Mouse (Mus musculus) heart, adult 9 months (tissue): ENCODE measurements at regions not wholly inside any gene's neighbourhood (a gene's known extent, or its start where the extent isn't known, plus 50 kb on each side); places are given as distances from the start of the nearest gene placed in this dataset.

ENCODE experiments used
- DNase-seq, 2 experiments: peaks; one replicate each; pipeline ENCODE4 v3.0.0; 2022; ENCODE audit warnings: low spot score in 2 of 2

DNA sequence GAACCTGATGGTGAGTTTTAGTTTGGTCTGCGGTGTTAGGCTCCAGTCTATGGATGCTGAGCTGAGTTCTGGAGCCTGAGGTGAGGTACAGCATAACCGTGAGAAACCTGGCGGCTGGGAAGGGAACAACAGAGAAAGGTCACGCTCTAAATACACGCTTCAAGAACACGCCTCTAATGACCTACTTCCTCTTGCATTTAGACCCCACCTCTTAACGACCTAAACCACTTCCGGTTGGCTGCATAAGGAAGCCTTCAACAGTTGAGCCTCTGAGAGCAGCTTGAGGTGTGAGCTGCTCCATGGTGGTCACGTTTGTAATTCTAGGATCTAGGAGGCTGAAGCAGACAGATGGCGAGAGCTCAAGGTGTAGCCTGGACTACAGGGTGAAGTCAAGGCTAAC lies 175.8 kb downstream of the Zfp365 start:
- no peak for DNase-seq

DNA sequence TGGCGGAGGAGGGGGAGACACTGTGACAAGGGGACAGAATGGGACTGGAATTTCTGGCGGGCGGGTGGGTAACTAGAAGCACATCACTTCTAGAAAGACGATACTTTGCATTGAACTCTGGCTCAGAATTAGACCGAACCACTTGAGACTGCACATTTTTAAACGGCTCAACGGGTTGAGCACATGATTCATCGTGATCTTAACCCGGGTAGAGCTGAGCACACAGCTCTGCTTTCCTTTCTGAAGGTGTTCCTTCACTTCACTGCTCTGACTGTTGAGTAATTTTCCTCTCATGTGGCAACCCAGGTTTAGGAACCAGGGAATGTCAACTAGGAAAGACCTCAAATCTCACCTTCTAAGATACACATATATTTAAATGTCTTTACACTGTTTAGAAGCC lies 180.9 kb downstream of the Zfp365 start:
- no peak for DNase-seq

DNA sequence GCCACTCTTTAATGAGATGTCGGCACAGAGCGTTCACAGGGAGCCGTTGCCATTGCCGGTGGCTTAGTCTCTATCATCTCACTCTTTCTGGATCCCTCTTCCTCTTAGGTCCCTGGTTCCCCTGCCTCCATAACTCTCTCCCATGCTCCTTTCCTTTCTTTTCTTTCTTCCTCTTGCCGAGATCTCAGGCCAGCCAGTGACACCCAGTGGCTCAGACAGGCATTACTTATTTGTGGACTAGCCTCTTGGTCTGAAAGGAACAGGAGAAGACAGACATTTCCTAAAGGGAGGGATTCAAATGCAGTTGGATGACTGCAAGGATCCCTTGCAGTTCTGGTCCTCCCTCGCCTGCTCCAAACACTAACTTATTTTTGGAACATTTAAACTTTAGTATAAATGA lies 180.5 kb upstream of the Ado start:
- peak; percentile 11 to 62 for DNase-seq

DNA sequence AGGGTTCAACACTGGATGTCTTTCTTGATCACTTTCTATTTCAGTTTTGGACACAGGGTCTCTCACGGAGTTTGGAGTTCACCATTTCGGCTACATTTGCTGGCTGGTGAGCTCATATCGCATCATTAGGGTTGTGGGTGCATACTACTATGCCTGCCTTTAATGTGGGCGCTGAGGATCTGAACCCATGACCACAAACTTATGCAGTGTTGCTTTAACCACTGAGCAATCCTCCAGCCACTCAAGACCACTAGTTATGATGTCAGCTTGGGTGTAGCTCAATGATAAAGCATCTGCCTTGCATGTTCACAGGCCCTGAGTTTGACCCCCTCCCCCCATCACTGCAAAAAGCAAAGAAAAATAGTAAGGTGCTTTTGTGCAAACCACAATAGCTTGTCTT lies 178.8 kb upstream of the Ado start:
- no peak for DNase-seq

DNA sequence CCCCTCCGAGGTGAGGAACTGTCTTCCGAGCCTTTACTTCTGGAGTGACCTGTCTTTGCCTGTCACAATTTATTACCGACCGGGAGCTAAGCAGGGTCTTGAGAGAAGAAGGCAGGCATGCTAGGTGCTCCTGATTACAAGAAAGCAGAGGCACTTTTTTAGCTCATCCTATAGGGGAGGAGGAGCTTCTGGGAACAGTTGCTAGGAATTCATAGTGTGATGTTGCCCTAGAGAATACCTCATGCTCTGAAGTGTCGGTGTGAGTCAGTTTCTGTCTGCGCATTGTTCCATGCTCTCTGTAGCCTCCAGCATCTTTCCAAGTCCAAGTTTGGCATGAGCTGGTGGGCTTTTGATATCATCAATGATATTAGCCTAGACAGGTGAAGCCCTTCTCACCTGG lies 178.0 kb upstream of the Ado start:
- DNase-seq: no peak

DNA sequence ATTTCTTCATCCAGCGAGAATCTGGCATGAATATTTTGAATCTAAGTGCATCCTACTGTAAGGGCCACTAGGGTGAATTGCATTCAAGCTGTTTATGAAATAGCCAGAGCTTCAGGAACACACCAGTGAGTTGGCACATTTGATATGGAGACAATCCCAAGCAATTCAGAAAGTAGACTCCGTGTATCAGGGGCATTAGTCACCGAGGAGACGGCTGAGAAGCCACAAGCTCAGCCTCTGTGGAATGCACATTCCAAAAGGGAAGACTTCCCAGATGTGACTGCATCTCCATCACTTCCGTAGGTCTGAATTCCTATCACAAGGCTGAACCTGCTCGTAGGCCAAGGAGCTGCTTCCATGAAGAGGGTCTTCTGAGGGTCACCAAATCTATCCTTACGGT lies 177.6 kb upstream of the Ado start:
- DNase-seq: no peak

DNA sequence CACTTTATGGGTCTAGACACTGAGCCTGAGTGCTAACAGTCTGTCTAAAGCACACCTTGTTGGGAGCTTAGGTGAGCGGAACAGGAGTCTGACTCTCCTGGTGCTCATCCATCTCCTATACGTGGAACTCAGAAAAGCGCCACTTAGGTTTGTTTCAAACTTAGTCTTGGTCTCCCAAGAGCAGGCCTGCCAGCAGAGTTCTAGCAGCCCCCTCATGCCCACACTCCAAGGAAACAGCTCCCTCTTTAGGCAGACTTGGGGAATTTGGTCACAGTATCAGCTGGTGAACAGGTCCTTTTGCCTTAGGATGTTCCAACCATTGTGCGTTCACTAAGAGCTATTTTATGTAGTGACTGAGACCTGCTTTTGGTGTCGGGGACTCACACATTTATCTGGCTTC lies 173.0 kb upstream of the Ado start:
- DNase-seq: no peak

DNA sequence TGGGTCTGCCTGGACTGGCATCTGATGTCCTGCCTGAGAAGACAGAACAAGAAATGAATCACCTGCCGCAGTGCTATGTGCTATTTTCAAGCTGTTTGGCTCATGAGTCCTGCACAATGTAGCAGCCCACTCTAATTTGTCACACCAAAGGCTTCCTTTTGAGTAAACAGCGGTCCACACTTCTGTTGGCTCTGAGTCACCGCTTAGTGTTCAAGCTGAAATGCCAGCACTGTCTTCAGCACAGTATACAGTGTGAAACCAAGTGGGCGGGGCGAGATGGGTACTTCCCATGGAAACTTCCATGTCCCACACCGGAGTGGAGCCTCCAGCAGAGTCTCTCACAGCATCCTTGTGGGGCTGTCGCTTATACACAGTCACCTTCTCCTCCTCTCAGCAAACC lies 168.8 kb upstream of the Ado start:
- DNase-seq: no peak

DNA sequence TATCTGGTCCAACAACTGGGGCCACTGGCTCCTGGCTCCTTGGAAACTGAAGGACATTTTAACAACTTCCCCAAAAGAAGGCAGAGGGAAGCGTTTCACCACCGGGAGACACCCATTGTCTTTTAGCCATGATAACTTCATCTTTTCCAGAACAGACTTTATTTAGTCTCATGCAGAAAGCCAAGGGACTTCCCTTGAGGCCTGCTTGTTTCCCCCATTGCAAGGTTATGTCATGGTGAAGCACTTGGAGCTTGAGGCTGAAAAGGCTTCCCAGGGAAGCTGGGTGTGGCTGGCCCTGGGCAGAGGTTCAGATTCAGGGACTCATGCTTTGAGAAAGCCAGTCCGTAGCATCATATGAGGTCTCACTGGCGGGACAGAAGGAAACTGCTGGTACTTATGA lies 166.3 kb upstream of the Ado start:
- DNase-seq: peak; percentile 51 to 57

DNA sequence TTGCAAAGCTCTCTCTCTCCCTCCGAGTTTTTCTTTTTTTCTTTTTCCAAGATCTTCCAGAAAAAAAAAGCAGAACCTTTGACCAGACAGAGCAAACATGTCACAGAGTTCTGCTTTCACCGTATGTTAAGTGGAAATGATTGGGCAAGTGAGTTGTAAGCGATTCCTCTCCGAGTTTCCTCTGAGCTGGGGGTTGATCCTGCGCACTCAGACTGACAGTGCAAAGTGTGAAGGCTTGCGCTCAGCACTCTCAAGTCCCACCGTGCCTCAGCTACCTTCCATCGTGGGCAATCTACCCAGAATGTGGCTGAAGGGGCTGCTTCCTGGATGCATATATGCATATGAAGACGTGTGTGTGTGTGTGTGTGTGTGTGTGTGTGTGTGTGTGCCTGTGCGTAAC lies 164.3 kb upstream of the Ado start:
- DNase-seq: peak in 1 of 2 experiments; percentile 29

DNA sequence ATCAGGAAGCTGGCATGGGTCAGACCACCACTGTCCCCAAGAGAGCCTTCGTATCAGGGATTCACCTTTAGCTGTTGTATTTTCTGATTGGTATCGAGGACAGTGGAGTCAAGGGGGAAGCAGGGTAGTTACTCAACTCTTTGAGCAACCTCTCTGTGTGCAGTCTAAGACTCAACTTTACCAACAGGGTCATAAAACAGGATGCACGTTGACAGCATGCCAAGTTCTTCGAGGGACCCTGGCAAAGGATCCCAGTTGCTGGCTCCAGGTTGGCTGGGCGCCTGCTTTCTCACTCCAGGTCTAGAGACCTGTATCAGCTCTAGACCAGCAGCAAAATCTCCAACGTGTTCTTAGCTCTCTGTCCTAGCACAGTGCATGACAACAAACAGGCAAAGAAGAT lies 163.9 kb upstream of the Ado start:
- DNase-seq: no peak

DNA sequence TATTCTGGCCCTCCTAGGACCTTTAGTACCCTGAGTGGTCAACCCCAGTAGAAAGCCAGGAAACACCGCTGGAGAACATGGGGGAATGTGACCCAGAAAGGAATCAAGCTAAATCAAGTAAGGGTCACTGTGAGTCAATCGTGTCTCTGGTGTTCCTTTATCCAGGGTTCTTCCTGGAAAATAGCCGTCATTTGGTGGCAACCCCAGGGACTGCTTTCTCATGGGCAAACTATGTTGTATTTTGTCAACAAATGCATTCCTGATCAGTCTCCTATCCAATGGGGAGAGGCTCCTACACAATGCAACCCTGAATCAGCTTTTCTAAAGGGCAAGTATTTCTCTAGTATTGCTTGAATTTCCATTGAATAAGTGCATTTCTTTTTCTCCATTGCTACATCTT lies 163.2 kb upstream of the Ado start:
- DNase-seq: no peak

DNA sequence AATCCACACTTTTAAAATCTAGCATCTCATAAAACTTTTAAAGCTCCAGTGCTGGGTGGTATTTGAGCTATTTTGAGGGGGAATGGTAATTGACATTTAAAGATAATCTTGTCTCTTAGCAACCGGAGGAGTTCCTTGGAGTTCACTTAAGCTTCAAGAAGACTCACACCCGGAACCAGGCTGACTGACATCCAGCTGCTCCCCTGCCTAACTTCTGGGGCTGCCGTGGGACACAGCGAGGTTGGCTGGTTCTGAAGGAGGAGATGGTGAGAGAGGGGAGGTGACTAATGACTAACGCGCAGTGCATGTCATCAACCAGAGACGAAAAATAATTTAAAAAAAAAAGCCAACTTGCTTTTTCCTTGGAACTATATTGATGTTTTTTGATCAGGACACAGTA lies 157.7 kb upstream of the Ado start:
- DNase-seq: no peak

DNA sequence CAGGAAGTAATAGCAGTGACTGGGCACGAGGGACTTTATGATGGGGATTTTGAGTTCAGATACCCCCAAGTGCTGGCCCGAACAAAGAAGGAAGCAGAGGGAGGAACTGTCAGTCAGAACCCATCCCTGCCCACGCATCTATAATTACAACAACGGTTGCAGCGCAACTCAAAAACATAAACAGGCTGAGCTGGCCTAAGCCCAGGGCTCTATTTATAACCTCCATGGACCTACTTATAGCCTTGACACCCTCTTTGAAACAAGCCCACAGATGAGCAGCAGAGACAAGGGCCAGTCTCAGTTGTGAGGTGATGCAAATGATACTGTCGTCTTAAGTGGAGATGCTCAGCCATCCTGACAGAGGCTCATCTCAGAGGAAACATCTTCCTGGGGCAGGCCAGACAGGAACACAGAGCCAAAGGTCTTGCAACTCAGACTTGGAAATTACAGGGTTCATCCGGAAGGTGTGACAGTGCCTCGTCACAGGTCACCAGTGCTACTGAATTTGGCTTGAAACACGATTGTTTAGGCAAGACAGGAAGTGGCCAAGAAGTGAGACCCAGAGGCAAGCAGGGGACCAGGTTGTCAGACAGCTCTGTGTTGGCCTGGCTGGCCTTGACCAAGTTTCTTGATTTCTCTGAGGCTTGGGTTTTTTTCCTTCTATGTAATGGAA lies 154.2 kb upstream of the Ado start:
- DNase-seq: peak; percentile 71 to 75

DNA sequence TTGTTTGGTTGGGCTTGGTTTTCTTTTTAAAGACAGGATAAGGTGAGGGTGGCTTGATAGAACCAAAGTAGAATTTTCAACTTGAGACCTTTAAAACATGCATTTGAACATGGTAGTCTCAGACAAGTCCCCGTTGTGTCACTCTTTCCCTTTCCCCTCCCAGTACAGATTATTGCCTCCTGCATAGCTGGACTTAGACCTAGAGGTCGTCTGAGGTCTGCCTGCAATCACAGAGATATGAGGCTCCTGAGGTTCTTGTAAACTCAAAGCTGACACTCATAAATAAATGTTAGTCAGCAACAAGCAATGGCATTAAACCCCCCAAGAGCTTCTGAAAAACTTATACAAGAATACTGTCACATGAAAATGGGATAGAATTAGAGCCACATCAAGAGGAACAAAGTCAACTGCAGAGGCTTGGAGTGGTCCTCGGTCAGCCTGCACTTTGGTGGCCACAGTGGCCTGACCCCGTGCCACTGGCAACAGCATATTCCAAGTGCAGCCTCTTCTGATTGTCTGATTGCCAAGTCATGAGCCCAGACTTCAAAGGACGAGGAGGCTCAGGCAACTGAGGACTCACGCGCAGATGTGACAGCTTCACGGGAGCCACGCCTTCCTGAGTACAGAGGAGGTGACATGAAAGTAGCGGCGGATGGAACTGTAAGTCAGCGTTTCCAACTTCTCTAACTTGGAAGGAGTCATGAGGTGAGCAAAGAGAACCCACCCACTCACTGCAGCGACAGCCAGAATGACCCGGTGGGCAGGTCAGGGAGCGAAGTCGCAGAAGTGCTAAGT lies 148.8 kb upstream of the Ado start:
- no peak for DNase-seq

DNA sequence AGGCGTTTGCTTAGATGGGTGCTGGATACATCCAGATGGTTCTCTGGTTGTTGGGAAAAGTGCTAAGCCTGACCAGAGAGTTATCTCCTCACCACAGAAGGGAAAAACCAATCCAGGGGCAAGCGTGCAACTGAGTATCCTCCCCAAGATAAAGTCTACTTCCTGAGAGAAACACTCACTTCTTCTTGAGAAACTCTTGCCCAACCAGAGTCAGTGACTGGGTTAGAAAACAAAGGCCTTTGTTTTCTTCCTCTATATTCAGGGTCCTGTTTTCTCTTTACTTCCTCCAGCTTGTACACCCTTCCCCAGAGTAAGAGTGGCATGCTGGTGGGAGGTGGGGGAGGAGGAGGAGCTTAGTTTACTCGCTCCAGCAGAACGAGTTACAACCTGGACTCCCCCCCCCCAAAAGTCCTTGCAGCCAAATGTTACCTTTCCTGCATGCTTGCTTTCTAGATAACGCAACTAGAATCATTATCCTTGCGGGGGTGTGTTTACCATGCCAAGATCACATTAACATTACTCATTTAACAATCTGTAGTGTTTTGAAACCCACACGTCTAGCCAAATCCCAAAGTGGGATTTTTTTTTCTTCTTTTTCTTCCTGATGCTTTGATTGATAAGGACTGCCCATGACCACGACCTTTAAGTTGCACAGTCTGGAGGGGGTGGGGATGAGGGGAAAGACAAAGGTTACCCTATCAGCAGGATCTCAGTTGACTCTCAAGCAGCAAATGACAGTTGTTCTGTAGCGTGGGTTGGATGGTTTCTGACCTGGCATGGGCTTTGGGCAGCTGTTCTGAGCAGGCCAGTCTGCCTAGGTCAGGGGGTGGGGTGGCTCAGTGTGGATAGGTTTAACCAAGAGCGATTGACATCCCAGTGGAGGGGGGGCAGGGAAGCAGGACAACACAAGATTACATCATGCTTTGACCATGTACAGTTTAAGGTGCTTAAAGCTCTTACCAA lies 147.4 kb upstream of the Ado start:
- DNase-seq: no peak

DNA sequence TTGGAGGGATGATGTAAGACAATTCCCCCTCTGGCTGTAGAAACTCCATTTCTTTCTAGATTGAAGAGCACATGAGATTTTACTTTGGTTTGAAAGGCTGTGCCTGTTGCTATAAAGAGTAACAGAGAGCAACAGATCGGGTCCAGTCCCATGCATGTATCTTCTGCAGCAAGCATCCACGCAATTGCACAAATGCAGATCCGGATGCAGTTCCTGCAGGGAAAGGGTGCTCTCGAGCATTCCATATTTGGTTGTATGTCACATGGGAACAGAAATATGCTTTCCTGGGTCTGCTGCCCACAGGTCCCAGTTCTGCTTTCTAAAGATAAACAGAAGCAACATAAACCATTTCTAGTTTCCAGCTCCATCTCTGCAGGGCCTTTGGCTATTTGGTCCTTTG lies 146.0 kb upstream of the Ado start:
- DNase-seq: peak in 1 of 2 experiments; percentile 41

DNA sequence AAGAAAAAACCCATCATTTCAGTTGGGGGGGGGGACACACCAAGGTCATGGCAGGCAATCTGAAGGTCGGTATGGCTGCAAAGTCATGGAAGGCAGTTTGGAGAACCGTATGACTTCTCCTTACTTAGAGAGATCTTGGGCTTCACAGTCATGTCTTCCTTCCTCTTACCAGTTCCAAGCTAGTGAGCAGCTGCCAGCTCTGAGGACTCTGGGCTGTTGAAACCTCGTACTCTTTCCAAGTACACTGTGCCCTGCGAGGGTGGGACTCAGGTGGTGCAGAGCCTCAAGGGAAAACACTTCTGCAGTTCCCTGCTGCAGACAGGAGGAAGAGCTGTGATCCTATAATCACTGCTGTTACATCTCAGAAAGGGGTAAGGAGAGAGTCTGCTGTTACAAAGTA lies 144.8 kb upstream of the Ado start:
- DNase-seq: no peak

DNA sequence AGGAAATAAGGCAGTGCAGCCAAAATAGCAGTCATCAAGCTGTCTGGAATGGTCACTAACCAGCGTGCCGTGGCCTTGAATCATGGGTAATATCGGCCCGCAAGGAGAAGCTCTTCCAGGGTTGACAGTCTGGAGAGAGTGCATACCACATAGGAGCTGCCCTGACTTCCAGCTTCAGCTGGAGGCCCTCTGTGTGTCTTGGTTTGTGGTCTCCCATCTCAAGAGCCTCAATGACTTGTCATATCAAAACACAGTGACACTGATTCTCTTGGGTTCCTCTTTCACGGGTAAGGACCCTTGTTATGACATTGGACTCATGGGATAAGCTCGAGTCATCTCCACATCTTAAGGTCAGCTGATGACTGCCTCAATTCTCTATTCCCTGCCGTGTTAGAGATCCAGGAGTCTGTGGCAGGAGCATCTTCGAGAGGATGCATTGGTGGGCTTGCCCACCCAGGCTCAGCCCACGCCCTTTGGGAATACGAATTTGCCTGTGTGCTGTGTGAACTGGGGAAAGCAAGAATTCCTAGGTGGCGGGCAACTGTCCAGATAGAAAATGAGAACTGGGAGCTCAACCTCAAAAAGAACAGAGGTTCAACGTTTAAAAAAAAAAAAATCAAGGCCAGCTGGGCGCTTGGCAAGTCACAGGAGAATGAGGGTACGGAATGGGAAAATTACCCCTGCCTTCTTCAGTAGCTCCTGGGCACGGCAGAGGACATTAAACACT lies 141.4 kb upstream of the Ado start:
- DNase-seq: no peak

DNA sequence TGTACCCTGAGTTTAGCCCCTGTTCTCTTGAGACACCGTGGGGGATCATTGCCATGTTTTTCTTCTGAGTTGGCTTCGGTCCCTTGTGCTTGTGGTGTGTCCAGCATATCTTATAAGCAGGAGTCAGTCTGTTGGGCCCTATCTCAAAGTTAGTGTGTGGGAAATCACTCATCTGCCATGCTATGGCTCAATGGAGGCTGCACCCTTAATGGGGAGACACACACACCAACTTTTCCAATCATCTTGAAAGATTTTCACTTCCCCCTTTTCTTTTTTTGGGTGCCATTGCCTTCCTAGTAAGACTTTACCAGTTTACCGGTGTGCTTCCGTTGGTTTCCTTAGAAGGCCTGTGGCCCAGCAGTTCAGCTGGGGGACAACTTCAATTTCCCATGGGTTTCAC lies 130.6 kb upstream of the Ado start:
- DNase-seq: no peak

DNA sequence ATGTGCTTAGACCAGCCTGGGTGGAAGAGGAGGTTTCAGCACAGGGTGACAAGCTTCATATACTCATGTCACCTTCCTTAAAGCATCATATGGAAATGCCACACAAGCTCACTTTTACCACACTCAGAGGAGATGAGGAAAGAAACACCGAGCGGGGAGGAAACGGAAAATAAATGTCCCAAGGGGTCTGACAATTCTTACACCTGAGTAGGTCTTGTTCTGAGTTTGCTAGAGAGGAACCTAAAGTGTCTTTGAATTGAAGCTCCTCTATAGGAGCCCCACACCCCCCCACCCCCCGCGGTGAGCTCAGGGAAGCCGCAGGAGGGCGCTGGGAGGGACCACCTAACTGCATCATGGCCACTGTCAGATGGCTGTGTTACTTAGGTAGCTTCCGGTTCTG lies 124.7 kb upstream of the Ado start:
- DNase-seq: no peak

DNA sequence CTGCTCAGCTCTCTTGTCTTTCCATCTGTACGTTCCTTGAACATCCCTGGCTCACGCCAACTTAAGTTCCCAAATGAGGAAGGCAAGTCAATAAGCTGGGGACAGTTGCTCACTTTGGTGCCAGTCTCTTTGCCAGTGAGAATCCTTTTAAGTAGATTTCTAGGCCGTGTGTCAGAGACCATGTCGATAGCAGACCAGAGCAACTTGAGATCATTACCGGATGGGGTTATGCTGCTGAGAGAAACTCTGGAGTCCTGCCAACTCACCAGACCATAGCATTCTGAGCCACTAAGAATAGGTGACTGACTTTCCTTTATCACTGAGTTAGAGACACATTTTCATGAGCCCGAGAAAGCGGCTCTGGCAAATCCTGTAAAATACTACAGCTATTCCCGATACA lies 123.5 kb upstream of the Ado start:
- no peak for DNase-seq
